Mouse (Mus musculus): Measurements from ENCODE around the gene Guca2b. TPM values are rescaled to one million over a fixed set of nuclear protein-coding genes. Genes with fewer than 3 reads are reported as not detected.

The Guca2b gene
- total RNA-seq (2014; fragmentation: Nextera tagmentation) (not detected in 2 replicates), total RNA-seq (2017) (0.33 TPM in 1 of 2 replicates, not detected in the other), polyA plus RNA-seq (2012) (not detected in 2 replicates)

DNA sequence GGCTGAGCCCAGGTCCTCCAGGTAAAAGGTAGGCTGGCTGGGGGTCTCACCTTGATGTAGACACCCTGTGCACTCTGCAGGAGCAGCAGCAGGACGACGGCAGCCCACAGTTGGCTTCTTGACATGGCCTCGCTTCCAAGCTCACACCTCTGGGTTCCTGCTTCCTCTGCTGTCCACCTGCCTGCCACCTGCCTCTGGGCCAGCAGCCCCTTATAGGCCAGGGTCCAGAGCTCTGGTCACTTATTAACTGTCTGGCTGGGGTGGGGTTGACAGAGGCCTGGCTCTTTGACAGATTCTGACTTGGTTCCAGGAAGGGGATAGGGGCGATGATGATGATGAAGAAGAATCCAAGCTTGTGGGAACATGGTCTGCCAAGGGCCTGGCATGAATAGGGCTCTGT lies at the start of gene Guca2b:
Gene Guca2b, minus strand, starts transcription at position 224 of the 400 bp plus-strand sequence.
- H3K27me3 ChIP-seq (ENCODE audit: insufficient read depth, low read length): peaks cover 17% of the 10 kb centered on the region; the same call in 1 of the 2 replicates
- no peaks in the 10 kb centered on the region for H3K4me1 ChIP-seq (ENCODE audit: insufficient read depth, low read depth, low read length)
- no peak within 1 kb of the TSS for H3K4me3 ChIP-seq (ENCODE audit: low read depth, low read length)
- H3K36me3 ChIP-seq (replicated peaks): no peaks in the 10 kb centered on the region
- TF ChIP-seq CTCF (IDR thresholded peaks at IDR 0.05; ENCODE audit: low read depth, low read length) (no peak), TAL1 (conservative IDR thresholded peaks at IDR 0.05; ENCODE audit: low read depth, low read length) (no peak), GATA2 (IDR thresholded peaks at IDR 0.05; ENCODE audit: borderline replicate concordance, low read depth, low read length) (no peak), GATA1 (IDR thresholded peaks at IDR 0.05; ENCODE audit: borderline replicate concordance, low read length) (no peak), POLR2AphosphoS5 (IDR thresholded peaks at IDR 0.05; ENCODE audit: insufficient replicate concordance, low read depth, low read length) (no peak)
- no peaks in the 10 kb centered on the region for H3K9me3 ChIP-seq (replicated peaks)
- ATAC-seq (ENCODE audit: extremely low read depth, insufficient number of reproducible peaks, low FRiP score, poor library complexity, severe bottlenecking) (no peak), DNase-seq (ENCODE audit: low spot score) (no peak)

DNA sequence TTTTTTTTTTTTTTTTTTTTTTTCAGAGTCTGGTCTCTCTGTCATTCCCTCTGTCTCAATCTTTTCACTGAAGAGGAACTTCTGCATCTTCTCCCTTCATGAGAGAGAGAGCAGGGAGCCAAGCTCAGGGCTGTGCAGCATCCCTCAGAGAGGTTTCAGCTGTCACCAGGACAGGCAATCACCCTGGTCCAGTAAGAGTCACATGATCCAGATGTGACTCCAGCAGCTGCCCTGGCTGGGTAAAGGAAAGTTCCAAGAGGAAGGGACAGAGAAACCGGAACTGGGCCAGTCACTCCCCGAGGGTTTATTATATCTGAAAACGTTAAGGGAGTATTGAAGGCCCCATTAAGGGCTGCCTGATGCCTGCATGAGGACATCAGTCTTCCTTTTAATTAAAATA lies 49.0 kb upstream of the Guca2b start:
- TF ChIP-seq GATA2 (IDR thresholded peaks at IDR 0.05; ENCODE audit: borderline replicate concordance, low read depth, low read length): no peak
- no peak for TF ChIP-seq GATA1 (IDR thresholded peaks at IDR 0.05; ENCODE audit: borderline replicate concordance, low read length)
- no peak for TF ChIP-seq TAL1 (conservative IDR thresholded peaks at IDR 0.05; ENCODE audit: low read depth, low read length)
- TF ChIP-seq POLR2AphosphoS5 (IDR thresholded peaks at IDR 0.05; ENCODE audit: insufficient replicate concordance, low read depth, low read length): no peak
- TF ChIP-seq CTCF (IDR thresholded peaks at IDR 0.05; ENCODE audit: low read depth, low read length): no peak
- Histone ChIP-seq H3K27me3 (ENCODE audit: insufficient read depth, low read length) (no peaks in the 10 kb centered on the region), H3K9me3 (replicated peaks) (no peaks in the 10 kb centered on the region), H3K36me3 (replicated peaks) (no peaks in the 10 kb centered on the region), H3K4me3 (ENCODE audit: low read depth, low read length) (no peak overlapping the region), H3K4me1 (ENCODE audit: insufficient read depth, low read depth, low read length) (no peaks in the 10 kb centered on the region)
- DNase-seq (ENCODE audit: low spot score) (no peak), ATAC-seq (ENCODE audit: extremely low read depth, insufficient number of reproducible peaks, low FRiP score, poor library complexity, severe bottlenecking) (no peak)

DNA sequence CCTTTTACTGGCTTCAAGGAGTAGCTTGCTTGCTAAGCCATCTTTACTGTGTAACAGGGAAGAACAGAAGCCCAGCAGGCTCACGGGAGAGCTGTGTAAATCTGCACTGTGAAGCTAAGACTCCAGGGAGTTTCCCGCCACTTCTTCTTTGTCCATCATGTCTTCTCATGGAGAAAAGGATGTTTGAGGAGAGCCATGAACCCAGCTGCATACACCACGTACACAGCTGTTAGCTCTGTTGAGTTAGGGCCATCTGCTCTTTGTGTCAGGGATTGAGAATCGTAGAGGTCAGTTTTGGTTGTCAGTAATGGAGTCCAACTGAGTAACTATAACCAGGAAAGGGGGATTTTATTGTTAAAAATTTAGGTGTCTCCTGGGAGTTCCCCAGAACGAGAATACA lies 48.6 kb upstream of the Guca2b start:
- Histone ChIP-seq H3K4me1 (ENCODE audit: insufficient read depth, low read depth, low read length) (no peaks in the 10 kb centered on the region), H3K9me3 (replicated peaks) (no peaks in the 10 kb centered on the region), H3K27me3 (ENCODE audit: insufficient read depth, low read length) (no peaks in the 10 kb centered on the region), H3K36me3 (replicated peaks) (no peaks in the 10 kb centered on the region), H3K4me3 (ENCODE audit: low read depth, low read length) (no peak overlapping the region)
- DNase-seq (ENCODE audit: low spot score): no peak
- TF ChIP-seq GATA1 (IDR thresholded peaks at IDR 0.05; ENCODE audit: borderline replicate concordance, low read length) (no peak), POLR2AphosphoS5 (IDR thresholded peaks at IDR 0.05; ENCODE audit: insufficient replicate concordance, low read depth, low read length) (no peak), GATA2 (IDR thresholded peaks at IDR 0.05; ENCODE audit: borderline replicate concordance, low read depth, low read length) (no peak), TAL1 (conservative IDR thresholded peaks at IDR 0.05; ENCODE audit: low read depth, low read length) (no peak), CTCF (IDR thresholded peaks at IDR 0.05; ENCODE audit: low read depth, low read length) (no peak)
- no peak for ATAC-seq (ENCODE audit: extremely low read depth, insufficient number of reproducible peaks, low FRiP score, poor library complexity, severe bottlenecking)

DNA sequence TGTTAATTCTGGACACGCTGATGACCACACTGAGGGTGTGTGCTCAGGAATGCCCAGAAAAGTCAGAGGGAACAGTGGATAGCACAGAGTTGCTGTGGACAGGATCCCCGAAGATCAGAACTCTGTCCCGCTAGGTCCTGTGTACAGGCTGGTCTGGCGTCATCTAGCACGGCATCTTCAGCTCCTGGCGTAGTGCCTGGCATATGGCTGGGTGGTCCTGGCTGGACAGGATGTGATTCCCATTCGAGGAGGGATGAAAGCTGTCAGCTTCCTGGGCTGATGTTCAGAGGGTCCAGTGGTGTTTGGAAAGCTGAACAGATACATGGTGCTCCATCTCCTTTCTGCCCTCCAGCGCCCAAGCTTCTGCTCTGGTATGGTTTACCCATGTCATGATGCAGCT lies 45.2 kb upstream of the Guca2b start:
- Histone ChIP-seq H3K9me3 (replicated peaks) (no peaks in the 10 kb centered on the region), H3K4me3 (ENCODE audit: low read depth, low read length) (no peak overlapping the region), H3K27me3 (ENCODE audit: insufficient read depth, low read length) (no peaks in the 10 kb centered on the region), H3K4me1 (ENCODE audit: insufficient read depth, low read depth, low read length) (no peaks in the 10 kb centered on the region), H3K36me3 (replicated peaks) (no peaks in the 10 kb centered on the region)
- no peak for DNase-seq (ENCODE audit: low spot score)
- ATAC-seq (ENCODE audit: extremely low read depth, insufficient number of reproducible peaks, low FRiP score, poor library complexity, severe bottlenecking): no peak
- no peak for TF ChIP-seq POLR2AphosphoS5 (IDR thresholded peaks at IDR 0.05; ENCODE audit: insufficient replicate concordance, low read depth, low read length)
- no peak for TF ChIP-seq CTCF (IDR thresholded peaks at IDR 0.05; ENCODE audit: low read depth, low read length)
- TF ChIP-seq TAL1 (conservative IDR thresholded peaks at IDR 0.05; ENCODE audit: low read depth, low read length): no peak
- TF ChIP-seq GATA2 (IDR thresholded peaks at IDR 0.05; ENCODE audit: borderline replicate concordance, low read depth, low read length): no peak
- no peak for TF ChIP-seq GATA1 (IDR thresholded peaks at IDR 0.05; ENCODE audit: borderline replicate concordance, low read length)

DNA sequence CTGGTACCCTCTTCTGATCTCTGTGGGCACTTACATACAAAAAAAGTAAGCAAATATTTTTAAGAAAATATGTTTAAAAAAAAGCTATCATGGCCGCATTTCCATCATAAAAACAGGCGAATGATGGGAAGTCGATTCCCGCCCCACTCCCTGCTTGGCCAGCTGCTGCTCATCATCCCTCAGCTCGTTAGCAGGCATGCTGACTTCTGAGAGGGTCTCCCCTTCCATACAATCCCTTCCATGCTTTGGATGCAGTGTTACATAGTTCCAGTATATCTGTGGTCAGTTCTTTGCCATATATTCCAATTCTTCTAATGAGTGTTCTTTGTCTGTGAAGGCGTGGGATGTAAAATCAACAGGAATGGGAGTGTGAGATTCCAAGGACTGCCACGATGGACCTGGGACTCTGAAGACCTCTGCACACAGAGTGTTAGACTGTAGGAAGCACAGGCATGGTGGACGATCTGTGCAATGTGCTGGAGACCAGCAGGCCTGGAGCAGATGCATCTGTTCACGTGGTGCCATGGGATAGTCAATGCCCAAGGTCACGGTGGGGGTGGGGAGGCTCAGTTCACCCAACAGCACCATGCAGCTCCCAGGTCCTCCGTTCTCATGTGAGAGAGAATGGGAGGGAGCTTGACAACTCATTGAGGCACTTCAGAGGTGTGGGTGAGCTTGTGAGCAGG lies 42.7 kb upstream of the Guca2b start:
- Histone ChIP-seq H3K27me3 (ENCODE audit: insufficient read depth, low read length) (no peaks in the 10 kb centered on the region), H3K36me3 (replicated peaks) (no peaks in the 10 kb centered on the region), H3K4me3 (ENCODE audit: low read depth, low read length) (no peak overlapping the region), H3K4me1 (ENCODE audit: insufficient read depth, low read depth, low read length) (no peaks in the 10 kb centered on the region), H3K9me3 (replicated peaks) (no peaks in the 10 kb centered on the region)
- TF ChIP-seq CTCF (IDR thresholded peaks at IDR 0.05; ENCODE audit: low read depth, low read length) (no peak), GATA1 (IDR thresholded peaks at IDR 0.05; ENCODE audit: borderline replicate concordance, low read length) (no peak), GATA2 (IDR thresholded peaks at IDR 0.05; ENCODE audit: borderline replicate concordance, low read depth, low read length) (no peak), POLR2AphosphoS5 (IDR thresholded peaks at IDR 0.05; ENCODE audit: insufficient replicate concordance, low read depth, low read length) (no peak)
- ATAC-seq (ENCODE audit: extremely low read depth, insufficient number of reproducible peaks, low FRiP score, poor library complexity, severe bottlenecking) (no peak), DNase-seq (ENCODE audit: low spot score) (no peak)

DNA sequence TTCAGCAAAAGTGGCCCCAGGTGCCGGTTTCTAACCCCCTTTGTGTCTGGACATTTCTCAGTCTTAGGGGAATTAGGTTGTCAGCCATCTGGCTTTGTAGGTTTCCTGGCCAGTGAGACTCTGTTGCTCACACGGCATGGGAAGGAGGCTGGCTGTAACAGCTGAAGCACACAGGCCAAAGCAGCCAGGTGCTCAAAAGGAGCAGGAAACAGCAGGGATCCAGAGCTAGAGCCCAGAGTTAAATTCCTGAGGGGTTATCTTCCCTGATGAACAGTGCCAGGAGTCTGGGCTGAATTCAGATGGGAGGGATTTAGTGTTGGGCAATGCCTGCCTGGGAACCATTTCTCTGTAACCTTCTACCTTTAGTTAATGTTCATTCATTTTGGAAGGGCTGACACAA lies 39.6 kb upstream of the Guca2b start:
- ATAC-seq (ENCODE audit: extremely low read depth, insufficient number of reproducible peaks, low FRiP score, poor library complexity, severe bottlenecking) (no peak), DNase-seq (ENCODE audit: low spot score) (no peak)
- H3K27me3 ChIP-seq (ENCODE audit: insufficient read depth, low read length): no peaks in the 10 kb centered on the region
- no peaks in the 10 kb centered on the region for H3K36me3 ChIP-seq (replicated peaks)
- H3K4me1 ChIP-seq (ENCODE audit: insufficient read depth, low read depth, low read length): no peaks in the 10 kb centered on the region
- TF ChIP-seq GATA2 (IDR thresholded peaks at IDR 0.05; ENCODE audit: borderline replicate concordance, low read depth, low read length) (no peak), POLR2AphosphoS5 (IDR thresholded peaks at IDR 0.05; ENCODE audit: insufficient replicate concordance, low read depth, low read length) (no peak)
- no peaks in the 10 kb centered on the region for H3K9me3 ChIP-seq (replicated peaks)
- H3K4me3 ChIP-seq (ENCODE audit: low read depth, low read length): no peak overlapping the region

All from G1E (cell line).